Mouse (Mus musculus): Measurements from ENCODE around the gene Klk9.

Klk9 gene

GRCm38 (mm10) chr7:43791591-43791990 is at the start of gene Klk9:
Klk9 (plus strand) TSS chr7:43791891.
- DNase-seq (ENCODE audit: low read depth, low spot score): no peak

- no peak for DNase-seq (ENCODE audit: low read depth, low spot score)
Observed at GRCm38 (mm10) chr7:43747788-43748187, 43.9 kb upstream of the Klk9 start.

GRCm38 (mm10) chr7:43752806-43753205 is 38.9 kb upstream of the Klk9 start:
- DNase-seq (ENCODE audit: low read depth, low spot score): no peak

- DNase-seq (ENCODE audit: low read depth, low spot score): no peak
Observed at GRCm38 (mm10) chr7:43766484-43766883, 25.2 kb upstream of the Klk9 start.

- DNase-seq (ENCODE audit: low read depth, low spot score): no peak
Observed at GRCm38 (mm10) chr7:43768597-43768996, 23.1 kb upstream of the Klk9 start, which contains the start of gene Klk12. Klk12 (plus strand) TSS chr7:43768897.

- DNase-seq (ENCODE audit: low read depth, low spot score): no peak
Observed at GRCm38 (mm10) chr7:43769636-43770035, 22.1 kb upstream of the Klk9 start.

GRCm38 (mm10) chr7:43770701-43771100 is 21.0 kb upstream of the Klk9 start:
- no peak for DNase-seq (ENCODE audit: low read depth, low spot score)

- DNase-seq (ENCODE audit: low read depth, low spot score): no peak
Observed at GRCm38 (mm10) chr7:43771916-43772315, 19.8 kb upstream of the Klk9 start.

GRCm38 (mm10) chr7:43772901-43773300 is 18.8 kb upstream of the Klk9 start:
- no peak for DNase-seq (ENCODE audit: low read depth, low spot score)

GRCm38 (mm10) chr7:43774364-43774763 is 17.3 kb upstream of the Klk9 start, which contains the start of gene Klk11:
Klk11 (plus strand) TSS chr7:43774604.
- no peak for DNase-seq (ENCODE audit: low read depth, low spot score)

GRCm38 (mm10) chr7:43774802-43775201 is 16.9 kb upstream of the Klk9 start:
- DNase-seq (ENCODE audit: low read depth, low spot score): no peak

GRCm38 (mm10) chr7:43775311-43776057 is 16.2 kb upstream of the Klk9 start:
- DNase-seq (ENCODE audit: low read depth, low spot score): no peak

GRCm38 (mm10) chr7:43776506-43776905 is 15.2 kb upstream of the Klk9 start:
- no peak for DNase-seq (ENCODE audit: low read depth, low spot score)

- no peak for DNase-seq (ENCODE audit: low read depth, low spot score)
Observed at GRCm38 (mm10) chr7:43777423-43777822, 14.3 kb upstream of the Klk9 start.

- no peak for DNase-seq (ENCODE audit: low read depth, low spot score)
Observed at GRCm38 (mm10) chr7:43778176-43778970, 13.3 kb upstream of the Klk9 start.

GRCm38 (mm10) chr7:43780241-43780640 is 11.4 kb upstream of the Klk9 start:
- no peak for DNase-seq (ENCODE audit: low read depth, low spot score)

- DNase-seq (ENCODE audit: low read depth, low spot score): no peak
Observed at GRCm38 (mm10) chr7:43780746-43781145, 10.9 kb upstream of the Klk9 start, which contains the start of gene Klk10. Klk10 (plus strand) TSS chr7:43781035.

GRCm38 (mm10) chr7:43781541-43781940 is 10.2 kb upstream of the Klk9 start:
- no peak for DNase-seq (ENCODE audit: low read depth, low spot score)

- DNase-seq (ENCODE audit: low read depth, low spot score): peak; percentile 68
Observed at GRCm38 (mm10) chr7:43782275-43783265, 9.1 kb upstream of the Klk9 start.

- DNase-seq (ENCODE audit: low read depth, low spot score): no peak
Observed at GRCm38 (mm10) chr7:43785286-43785685, 6.4 kb upstream of the Klk9 start.

GRCm38 (mm10) chr7:43788096-43788495 is 3.6 kb upstream of the Klk9 start:
- DNase-seq (ENCODE audit: low read depth, low spot score): no peak

All from WW6 (cell line).